Mouse (Mus musculus): ENCODE results near the gene Vps52.
A peak's percentile ranks its signal among the peaks of the same experiment; 100 is the strongest.

Gene Vps52

GRCm38 (mm10) chr17:33920282-33921097 is 35.1 kb upstream of the Vps52 start:
- peak; percentile 89 for DNase-seq (ENCODE audit: low spot score)

DNA sequence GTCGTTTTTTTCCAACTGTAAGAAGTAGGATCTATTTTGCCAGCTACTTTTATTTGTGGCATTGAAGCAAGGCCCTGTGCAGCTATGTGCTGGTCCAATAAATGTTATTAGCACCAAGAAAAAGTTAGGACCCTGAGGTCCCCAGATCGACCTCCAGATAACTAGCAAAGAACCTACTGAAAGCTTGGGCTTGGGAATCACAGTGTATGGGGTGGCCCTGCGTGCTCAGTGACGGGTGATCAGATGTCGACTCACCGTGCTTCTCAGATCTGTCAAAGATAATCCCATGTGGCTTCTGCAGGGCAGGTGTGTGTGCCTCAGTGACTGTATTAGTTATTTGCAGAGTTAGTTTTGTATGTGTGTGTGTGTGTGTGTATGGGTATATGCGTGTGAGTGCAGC is 34.3 kb upstream of the Vps52 start:
- DNase-seq (ENCODE audit: low spot score): no peak

- DNase-seq (ENCODE audit: low spot score): no peak
Measured at GRCm38 (mm10) chr17:33924577-33925283, 30.9 kb upstream of the Vps52 start.

GRCm38 (mm10) chr17:33925406-33926116 is 30.1 kb upstream of the Vps52 start:
- no peak for DNase-seq (ENCODE audit: low spot score)

DNA sequence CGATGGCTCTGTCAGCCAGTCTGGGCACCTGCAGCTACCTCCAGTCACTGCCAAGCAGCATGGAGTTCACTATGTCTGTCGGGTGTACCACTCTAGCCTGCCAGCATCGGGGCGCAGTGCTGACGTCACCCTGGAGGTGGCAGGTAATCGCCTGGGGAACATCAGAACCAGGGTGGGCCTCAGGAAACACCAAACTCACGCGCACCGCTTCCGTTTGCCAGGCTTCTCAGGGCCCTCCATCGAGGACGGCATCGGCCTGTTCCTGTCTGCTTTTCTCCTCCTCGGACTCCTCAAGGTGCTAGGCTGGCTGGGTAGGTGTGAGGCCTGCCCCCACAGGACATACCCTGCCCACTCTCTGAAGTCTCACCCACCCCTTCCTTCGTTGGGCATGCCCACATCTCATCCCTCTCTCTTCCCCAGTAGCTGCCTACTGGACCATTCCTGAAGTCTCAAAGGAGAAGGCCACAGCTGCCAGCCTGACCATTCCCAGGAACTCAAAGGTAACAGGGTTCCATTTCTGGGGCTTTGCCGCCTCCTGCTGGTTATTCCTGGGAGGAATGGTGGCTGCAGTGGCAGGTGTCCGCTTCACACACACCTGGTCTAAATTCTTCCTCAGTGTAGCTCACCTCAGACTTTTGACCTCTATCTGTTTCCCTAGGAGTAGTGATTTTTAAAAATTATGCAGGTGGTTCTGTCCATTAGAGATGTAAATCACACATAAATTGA is 29.2 kb upstream of the Vps52 start:
- DNase-seq (ENCODE audit: low spot score): no peak

GRCm38 (mm10) chr17:33928251-33928947 is 27.2 kb upstream of the Vps52 start:
- no peak for DNase-seq (ENCODE audit: low spot score)

GRCm38 (mm10) chr17:33929371-33930279 is 26.0 kb upstream of the Vps52 start, which contains the start of gene Rgl2:
Rgl2 (plus strand) TSS chr17:33929543.
- DNase-seq (ENCODE audit: low spot score): peak; percentile 89

- peak; percentile 76 for DNase-seq (ENCODE audit: low spot score)
Measured at GRCm38 (mm10) chr17:33930280-33931158, 25.1 kb upstream of the Vps52 start.

- no peak for DNase-seq (ENCODE audit: low spot score)
Measured at GRCm38 (mm10) chr17:33931159-33931866, 24.3 kb upstream of the Vps52 start.

DNA sequence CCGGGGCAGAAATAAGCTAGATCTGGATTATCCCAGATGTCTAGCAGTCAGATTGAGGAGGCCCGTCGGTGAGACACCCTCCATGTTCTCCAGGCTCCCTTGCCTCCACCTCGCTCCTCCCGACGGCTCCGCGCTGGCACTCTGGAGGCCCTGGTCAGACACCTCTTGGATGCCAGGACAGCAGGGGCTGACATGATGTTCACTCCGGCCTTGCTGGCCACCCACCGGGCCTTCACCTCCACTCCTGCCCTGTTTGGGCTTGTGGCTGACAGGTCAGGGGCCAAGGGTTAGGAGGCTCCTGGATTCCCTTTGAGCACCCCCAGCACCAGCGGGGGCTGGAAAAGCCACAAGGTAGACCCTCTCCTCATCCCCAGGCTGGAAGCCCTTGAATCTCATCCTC is 23.7 kb upstream of the Vps52 start:
- no peak for DNase-seq (ENCODE audit: low spot score)

GRCm38 (mm10) chr17:33932448-33932847 is 23.2 kb upstream of the Vps52 start:
- DNase-seq (ENCODE audit: low spot score): no peak

DNA sequence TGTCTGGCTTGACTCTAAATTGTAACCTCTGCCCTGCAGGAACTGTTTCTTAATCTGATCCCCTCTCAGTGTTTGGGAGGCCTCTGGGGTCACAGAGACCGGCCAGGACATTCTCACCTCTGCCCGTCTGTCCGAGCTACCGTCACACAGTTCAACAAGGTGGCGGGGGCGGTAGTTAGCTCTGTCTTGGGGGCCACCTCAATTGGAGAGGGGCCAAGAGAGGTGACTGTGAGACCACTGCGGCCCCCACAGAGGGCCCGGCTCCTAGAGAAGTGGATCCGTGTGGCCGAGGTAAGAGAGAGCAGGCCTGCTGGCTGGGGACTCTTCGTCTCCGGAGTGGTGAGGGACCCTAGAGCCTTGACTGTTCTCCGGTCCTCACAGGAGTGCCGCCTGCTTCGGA is 22.6 kb upstream of the Vps52 start:
- no peak for DNase-seq (ENCODE audit: low spot score)

GRCm38 (mm10) chr17:33935422-33936055 is 20.1 kb upstream of the Vps52 start:
- no peak for DNase-seq (ENCODE audit: low spot score)

DNA sequence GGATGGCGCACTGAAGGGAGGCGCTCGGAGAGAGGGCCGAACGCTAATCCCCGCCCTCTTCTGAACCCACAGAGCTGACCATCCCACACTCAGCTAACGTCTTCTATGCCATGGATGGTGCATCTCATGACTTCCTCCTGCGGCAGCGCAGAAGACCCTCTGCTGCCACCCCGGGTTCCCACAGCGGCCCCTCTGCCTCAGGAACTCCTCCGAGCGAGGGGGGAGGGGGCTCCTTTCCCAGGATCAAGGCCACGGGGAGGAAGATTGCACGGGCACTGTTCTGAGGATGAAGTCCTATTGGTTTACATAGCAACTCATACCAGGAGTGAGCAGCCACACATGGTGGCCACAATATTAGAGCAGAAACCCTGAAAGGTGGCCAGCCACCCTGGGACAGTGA is 18.6 kb upstream of the Vps52 start:
- DNase-seq (ENCODE audit: low spot score): no peak

- no peak for DNase-seq (ENCODE audit: low spot score)
Measured at GRCm38 (mm10) chr17:33938783-33939182, 16.8 kb upstream of the Vps52 start.

DNA sequence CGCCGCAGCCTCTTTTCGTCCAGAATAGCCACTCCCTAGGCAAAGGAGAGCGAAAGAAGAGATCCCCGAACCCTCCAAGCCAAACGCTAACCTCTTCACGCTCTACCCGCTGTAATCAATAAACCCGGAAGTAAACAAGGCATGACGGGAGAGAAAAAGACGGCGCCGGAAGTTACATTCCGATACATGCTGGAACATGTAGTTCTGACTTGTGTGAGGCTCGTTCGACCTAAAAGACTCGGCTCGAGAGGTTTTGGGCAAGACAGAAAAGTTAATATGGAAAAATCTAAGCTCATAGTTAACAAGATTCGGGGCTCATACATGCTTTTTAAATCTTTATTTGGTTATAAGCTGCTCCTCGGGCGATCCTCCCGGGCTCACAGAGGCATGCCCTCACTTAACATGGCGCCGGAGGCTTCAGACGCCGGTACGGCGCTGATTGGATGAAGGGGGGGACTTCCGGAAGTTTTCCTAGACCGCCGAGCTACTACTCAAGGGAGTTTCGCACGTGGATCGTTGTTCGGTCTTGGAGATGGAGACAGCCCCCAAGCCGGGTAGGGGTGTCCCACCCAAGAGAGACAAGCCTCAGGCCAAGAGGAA is 15.3 kb upstream of the Vps52 start, which contains the start of the genes Pfdn6 and Wdr46:
Pfdn6 (minus strand) TSS at position 138 of the 600 bp plus-strand sequence.
Wdr46 (plus strand) TSS at position 455 of the 600 bp plus-strand sequence.
- DNase-seq (ENCODE audit: low spot score): peak; percentile 89

GRCm38 (mm10) chr17:33940981-33941380 is 14.6 kb upstream of the Vps52 start:
- DNase-seq (ENCODE audit: low spot score): no peak

DNA sequence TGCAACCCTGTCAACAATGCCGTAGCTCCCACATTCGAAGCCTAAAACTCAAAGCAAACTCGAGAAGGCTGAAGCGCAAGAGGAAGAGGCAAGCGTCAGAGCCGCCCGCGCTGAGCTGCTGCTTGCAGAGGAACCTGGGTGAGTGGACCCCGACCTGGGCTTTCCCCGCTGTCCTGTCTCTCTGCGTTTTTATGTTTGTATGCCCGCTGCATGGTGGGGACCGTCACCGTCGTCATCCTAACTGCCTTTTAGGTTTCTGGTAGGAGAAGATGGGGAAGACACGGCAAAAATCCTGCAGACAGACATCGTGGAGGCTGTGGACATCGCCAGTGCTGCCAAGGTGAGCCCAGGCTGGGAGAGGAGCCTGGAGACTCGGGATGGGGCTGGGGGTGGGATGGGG is 14.2 kb upstream of the Vps52 start:
- DNase-seq (ENCODE audit: low spot score): no peak
